Comparison of ENCODE assay signal across 23 mouse cellular contexts in the genomic region with DNA sequence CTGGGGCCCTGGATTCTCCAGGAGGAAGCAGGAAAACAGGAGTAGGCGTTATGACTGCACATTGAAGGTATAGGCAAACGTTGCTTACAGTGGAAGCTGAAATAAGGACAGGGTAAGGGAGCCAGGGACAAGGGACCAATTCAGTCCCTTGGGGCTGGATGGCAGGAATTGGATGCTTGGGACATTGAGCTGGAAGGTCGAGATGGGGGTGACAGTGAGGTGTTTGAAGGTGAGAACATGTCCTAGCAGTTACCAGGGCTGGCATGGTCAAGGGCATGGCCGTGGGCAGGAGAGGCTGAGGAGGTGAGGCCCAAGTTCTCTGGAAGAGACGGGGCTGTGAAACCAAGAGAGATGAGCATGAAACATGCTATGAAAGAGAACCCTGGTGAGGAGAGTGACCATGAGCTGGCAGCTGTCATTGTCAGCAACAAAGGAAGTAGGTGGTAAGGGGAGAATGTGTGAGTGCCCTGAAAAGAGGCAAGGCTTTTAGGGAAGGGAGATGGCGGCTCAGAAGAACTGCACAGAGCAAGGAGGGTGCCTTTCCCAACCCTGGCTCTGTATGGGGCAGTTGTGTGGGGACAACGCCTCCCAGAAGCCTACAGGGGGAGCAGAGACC. TPM values are rescaled to one million over a fixed set of nuclear protein-coding genes. Genes with fewer than 3 reads are reported as not detected.
DNase-seq lines count a peak whose midpoint lies in the region; ATAC-seq and TF ChIP-seq lines count a peak whose summit lies in the region.
"Had no signal": no experiment of that assay in that cellular context is flagged by ENCODE, and none has a peak within 500 bp of the region (broad histone marks: within the 10 kb centered on the region; RNA-seq: fewer than 3 reads in every experiment).

No protein-coding gene starts in this region.

- peak; percentile 20 for DNase-seq in forebrain, embryonic 11.5 days (ENCODE audit: low spot score)
- no peak for DNase-seq in midbrain, embryonic 10.5 days (ENCODE audit: low spot score)
- no peak for DNase-seq in liver, embryonic 11.5 days (ENCODE audit: low spot score)
- no peak for DNase-seq in kidney, adult 8-10 months
- no peak for DNase-seq in adrenal gland, adult 2 months
- DNase-seq: cerebellum, adult 8-10 months; gastrocnemius, postnatal 36 days; spleen, adult 18-20 months; thymus, postnatal 4 days had no signal

- ATAC-seq in forebrain, embryonic 11.5 days (replicated peaks; ENCODE audit: low FRiP score) = no peak
- no peak for ATAC-seq in forebrain, embryonic 12.5 days (ENCODE audit: low FRiP score)
- ATAC-seq in midbrain, embryonic 16.5 days = no peak
- ATAC-seq in liver, embryonic 11.5 days (replicated peaks; ENCODE audit: low FRiP score) = no peak
- ATAC-seq: forebrain, embryonic 15.5 days had no signal

- H3K4me2 ChIP-seq in forebrain, embryonic 11.5 days (ENCODE audit: low read depth, low read length, severe bottlenecking) = no peak overlapping the region
- no peak overlapping the region for H3K4me2 ChIP-seq in forebrain, embryonic 12.5 days
- no peak overlapping the region for H3K4me2 ChIP-seq in midbrain, embryonic 16.5 days (ENCODE audit: low read length)
- no peak overlapping the region for H3K4me2 ChIP-seq in liver, embryonic 11.5 days
- H3K4me2 ChIP-seq in myocyte (ENCODE audit: low read depth) = no peak overlapping the region
- H3K4me2 ChIP-seq: forebrain, embryonic 15.5 days; midbrain, embryonic 11.5 days; neural tube, embryonic 12.5 days had no signal

- H3K36me3 ChIP-seq in forebrain, embryonic 11.5 days (ENCODE audit: control insufficient read depth, insufficient read depth, low read length) = no peaks in the 10 kb centered on the region
- H3K36me3 ChIP-seq in forebrain, embryonic 12.5 days (replicated peaks) = no peaks in the 10 kb centered on the region
- no peaks in the 10 kb centered on the region for H3K36me3 ChIP-seq in midbrain, embryonic 10.5 days
- H3K36me3 ChIP-seq in midbrain, embryonic 16.5 days (ENCODE audit: control insufficient read depth, insufficient read depth, low read length) = no peaks in the 10 kb centered on the region
- no peaks in the 10 kb centered on the region for H3K36me3 ChIP-seq in liver, embryonic 11.5 days (ENCODE audit: control insufficient read depth, insufficient read depth, low read length)
- H3K36me3 ChIP-seq in myocyte (ENCODE audit: control insufficient read depth, insufficient read depth) = no peaks in the 10 kb centered on the region
- H3K36me3 ChIP-seq: embryonic facial prominence, embryonic 10.5 days; forebrain, embryonic 15.5 days; hindbrain, embryonic 10.5 days; neural tube, embryonic 12.5 days had no signal

- no peaks in the 10 kb centered on the region for H3K4me1 ChIP-seq in forebrain, embryonic 11.5 days (replicated peaks; ENCODE audit: control insufficient read depth, insufficient read depth, low read length)
- no peaks in the 10 kb centered on the region for H3K4me1 ChIP-seq in forebrain, embryonic 12.5 days
- H3K4me1 ChIP-seq in midbrain, embryonic 10.5 days = no peaks in the 10 kb centered on the region
- H3K4me1 ChIP-seq in midbrain, embryonic 16.5 days (ENCODE audit: control insufficient read depth, insufficient read depth, low read length) = no peaks in the 10 kb centered on the region
- H3K4me1 ChIP-seq in liver, embryonic 11.5 days (replicated peaks; ENCODE audit: control insufficient read depth, insufficient read depth, low read length) = peaks cover 16% of the 10 kb centered on the region
- H3K4me1 ChIP-seq: embryonic facial prominence, embryonic 10.5 days; forebrain, embryonic 15.5 days; hindbrain, embryonic 10.5 days; neural tube, embryonic 12.5 days had no signal

- no peak overlapping the region for H3ac ChIP-seq in myocyte (ENCODE audit: control insufficient read depth, insufficient read length)

- H3K9me3 ChIP-seq in forebrain, embryonic 11.5 days (ENCODE audit: control insufficient read depth, low read length) = no peaks in the 10 kb centered on the region
- no peaks in the 10 kb centered on the region for H3K9me3 ChIP-seq in forebrain, embryonic 12.5 days
- no peaks in the 10 kb centered on the region for H3K9me3 ChIP-seq in midbrain, embryonic 10.5 days (replicated peaks)
- no peaks in the 10 kb centered on the region for H3K9me3 ChIP-seq in midbrain, embryonic 16.5 days (replicated peaks; ENCODE audit: control insufficient read depth, low read length, poor library complexity, severe bottlenecking)
- H3K9me3 ChIP-seq in liver, embryonic 11.5 days (ENCODE audit: control insufficient read depth, low read length) = no peaks in the 10 kb centered on the region
- H3K9me3 ChIP-seq: embryonic facial prominence, embryonic 10.5 days; forebrain, embryonic 15.5 days; hindbrain, embryonic 10.5 days; neural tube, embryonic 12.5 days had no signal

- 84% methylated on average over 7 of the region's 7 CpGs for WGBS in forebrain, embryonic 11.5 days
- 72% methylated on average over 7 of the region's 7 CpGs for WGBS in forebrain, embryonic 12.5 days
- 79% methylated on average over 7 of the region's 7 CpGs for WGBS in midbrain, embryonic 10.5 days
- 68% methylated on average over 7 of the region's 7 CpGs for WGBS in midbrain, embryonic 16.5 days
- 75% methylated on average over 7 of the region's 7 CpGs for WGBS in liver, embryonic 11.5 days

- H3K79me2 ChIP-seq in myocyte (ENCODE audit: control insufficient read depth, insufficient read depth) = no peaks in the 10 kb centered on the region

- no peak overlapping the region for H3K27ac ChIP-seq in forebrain, embryonic 11.5 days (ENCODE audit: low read depth, low read length)
- no peak overlapping the region for H3K27ac ChIP-seq in forebrain, embryonic 12.5 days
- 0 out of 2 replicates have a peak overlapping the region, but pooled peaks have one; percentile 18 for H3K27ac ChIP-seq in midbrain, embryonic 10.5 days (replicated peaks)
- H3K27ac ChIP-seq in midbrain, embryonic 16.5 days (ENCODE audit: low read length) = no peak overlapping the region
- H3K27ac ChIP-seq in liver, embryonic 11.5 days (ENCODE audit: low read depth, low read length) = peak overlapping the region; percentile 82
- H3K27ac ChIP-seq: embryonic facial prominence, embryonic 10.5 days; forebrain, embryonic 15.5 days; hindbrain, embryonic 10.5 days; neural tube, embryonic 12.5 days had no signal

- H3K9ac ChIP-seq in forebrain, embryonic 11.5 days (ENCODE audit: low read length) = no peak overlapping the region
- no peak overlapping the region for H3K9ac ChIP-seq in forebrain, embryonic 12.5 days
- no peak overlapping the region for H3K9ac ChIP-seq in midbrain, embryonic 16.5 days (ENCODE audit: low read depth, low read length)
- peak overlapping the region; percentile 49; the same call in 1 of the 2 replicates for H3K9ac ChIP-seq in liver, embryonic 11.5 days (ENCODE audit: low read depth, low read length)
- H3K9ac ChIP-seq: forebrain, embryonic 15.5 days; neural tube, embryonic 12.5 days had no signal

- no peak for TF ChIP-seq POLR2A in myocyte (IDR thresholded peaks at IDR 0.05; ENCODE audit: insufficient read length, low read depth)

- H3K4me3 ChIP-seq in forebrain, embryonic 11.5 days (ENCODE audit: low read depth, low read length) = no peak overlapping the region
- no peak overlapping the region for H3K4me3 ChIP-seq in forebrain, embryonic 12.5 days (replicated peaks)
- no peak overlapping the region for H3K4me3 ChIP-seq in midbrain, embryonic 10.5 days
- no peak overlapping the region for H3K4me3 ChIP-seq in midbrain, embryonic 16.5 days (ENCODE audit: low read depth, low read length)
- no peak overlapping the region for H3K4me3 ChIP-seq in liver, embryonic 11.5 days (ENCODE audit: low read depth, low read length)
- no peak overlapping the region for H3K4me3 ChIP-seq in myocyte
- H3K4me3 ChIP-seq: embryonic facial prominence, embryonic 10.5 days; forebrain, embryonic 15.5 days; hindbrain, embryonic 10.5 days; neural tube, embryonic 12.5 days had no signal

- H3K27me3 ChIP-seq in forebrain, embryonic 11.5 days (ENCODE audit: control insufficient read depth, insufficient read depth, low read length) = no peaks in the 10 kb centered on the region
- H3K27me3 ChIP-seq in forebrain, embryonic 12.5 days = no peaks in the 10 kb centered on the region
- no peaks in the 10 kb centered on the region for H3K27me3 ChIP-seq in midbrain, embryonic 10.5 days (ENCODE audit: low read depth, poor library complexity, severe bottlenecking)
- H3K27me3 ChIP-seq in midbrain, embryonic 16.5 days (ENCODE audit: control insufficient read depth, insufficient read depth, low read depth, low read length) = no peaks in the 10 kb centered on the region
- no peaks in the 10 kb centered on the region for H3K27me3 ChIP-seq in liver, embryonic 11.5 days (replicated peaks; ENCODE audit: control insufficient read depth, insufficient read depth, low read length)
- no peaks in the 10 kb centered on the region for H3K27me3 ChIP-seq in myocyte (ENCODE audit: control insufficient read depth, insufficient read depth, insufficient read length)
- H3K27me3 ChIP-seq: forebrain, embryonic 15.5 days; neural tube, embryonic 12.5 days had no signal

RNA-seq across cellular contexts. Expression of gene Ccl22, which starts 10.5 kb away (rescaled TPM):
- polyA plus RNA-seq in forebrain, embryonic 11.5 days (2014; fragmentation: Nextera tagmentation; extraction: Ambion mirVana) = not detected in 2 replicates
- not detected in 2 replicates for polyA plus RNA-seq in forebrain, embryonic 12.5 days (2016; fragmentation: Nextera tagmentation; extraction: Ambion mirVana)
- not detected in 2 replicates for polyA plus RNA-seq in midbrain, embryonic 10.5 days (2016; fragmentation: Nextera tagmentation; extraction: Ambion mirVana)
- polyA plus RNA-seq in midbrain, embryonic 16.5 days (2015; fragmentation: Nextera tagmentation; extraction: Ambion mirVana) = not detected in 2 replicates
- not detected in 2 replicates for polyA plus RNA-seq in liver, embryonic 11.5 days (2014; fragmentation: Nextera tagmentation; extraction: Ambion mirVana)
- not detected for polyA plus RNA-seq in myocyte (2012; fragmentation: generic; extraction: Trizol)
- total RNA-seq in adrenal gland, adult 2 months (2021) = not detected
- polyA plus RNA-seq in adrenal gland, adult 2 months (2012; rRNA removed) = 0.44 and 0.55 TPM in 2 replicates
- total RNA-seq: common myeloid progenitor, adult 5-6 weeks; gastrocnemius, postnatal 36 days; layer of hippocampus, postnatal 10 days had no signal
- polyA plus RNA-seq: embryonic facial prominence, embryonic 10.5 days; forebrain, embryonic 15.5 days; heart, embryonic 14.5 days; hindbrain, embryonic 10.5 days; limb, embryonic 11.5 days; midbrain, embryonic 11.5 days; neural tube, embryonic 12.5 days; stomach, embryonic 14.5 days had no signal

RNA-seq across cellular contexts. Expression of gene Cx3cl1, which starts 37.0 kb away (rescaled TPM):
- 8.8 and 9.4 TPM in 2 replicates for polyA plus RNA-seq in forebrain, embryonic 11.5 days (2014; fragmentation: Nextera tagmentation; extraction: Ambion mirVana)
- 8.3 and 9.4 TPM in 2 replicates for polyA plus RNA-seq in forebrain, embryonic 12.5 days (2016; fragmentation: Nextera tagmentation; extraction: Ambion mirVana)
- 13.6 and 14.3 TPM in 2 replicates for polyA plus RNA-seq in midbrain, embryonic 10.5 days (2016; fragmentation: Nextera tagmentation; extraction: Ambion mirVana)
- polyA plus RNA-seq in midbrain, embryonic 16.5 days (2015; fragmentation: Nextera tagmentation; extraction: Ambion mirVana) = 38.4 and 55.8 TPM in 2 replicates
- polyA plus RNA-seq in liver, embryonic 11.5 days (2014; fragmentation: Nextera tagmentation; extraction: Ambion mirVana) = 0.53 and 0.78 TPM in 2 replicates
- polyA plus RNA-seq in myocyte (2012; fragmentation: generic; extraction: Trizol) = 8.3 TPM
- total RNA-seq in adrenal gland, adult 2 months (2021) = 10 to 100 TPM; 29.3 to 48.2 TPM
- 116 and 153 TPM in 2 replicates for polyA plus RNA-seq in adrenal gland, adult 2 months (2012; rRNA removed)
- total RNA-seq: common myeloid progenitor, adult 5-6 weeks; monocyte, adult 5-6 weeks had no signal

RNA-seq across cellular contexts. Expression of gene Pllp, which starts 38.8 kb away (rescaled TPM):
- polyA plus RNA-seq in forebrain, embryonic 11.5 days (2014; fragmentation: Nextera tagmentation; extraction: Ambion mirVana) = 0.60 and 0.96 TPM in 2 replicates
- 0.52 and 0.92 TPM in 2 replicates for polyA plus RNA-seq in forebrain, embryonic 12.5 days (2016; fragmentation: Nextera tagmentation; extraction: Ambion mirVana)
- polyA plus RNA-seq in midbrain, embryonic 10.5 days (2016; fragmentation: Nextera tagmentation; extraction: Ambion mirVana) = 0.34 and 0.36 TPM in 2 replicates
- polyA plus RNA-seq in midbrain, embryonic 16.5 days (2015; fragmentation: Nextera tagmentation; extraction: Ambion mirVana) = 1.7 and 3.4 TPM in 2 replicates
- polyA plus RNA-seq in liver, embryonic 11.5 days (2014; fragmentation: Nextera tagmentation; extraction: Ambion mirVana) = 3.4 and 4.5 TPM in 2 replicates
- 0.02 TPM for polyA plus RNA-seq in myocyte (2012; fragmentation: generic; extraction: Trizol)
- total RNA-seq in adrenal gland, adult 2 months (2021) = 1 to 10 TPM in 1 of 2 experiments, under 1 TPM in 1; 0.49 to 1.1 TPM
- polyA plus RNA-seq in adrenal gland, adult 2 months (2012; rRNA removed) = 1.5 and 2.6 TPM in 2 replicates
- total RNA-seq: common myeloid progenitor, adult 5-6 weeks; monocyte, adult 5-6 weeks had no signal
- polyA plus RNA-seq: heart, embryonic 14.5 days had no signal

Comparison
In these comparisons a context has a peak if more than half of its experiments do, and no peak if none do; other contexts are left out.
1. H3K27ac ChIP-seq: peak in midbrain, embryonic 10.5 days (single experiment) and liver, embryonic 11.5 days (single experiment); none in forebrain, embryonic 11.5 days (single experiment), forebrain, embryonic 12.5 days (single experiment) and midbrain, embryonic 16.5 days (single experiment).